Mouse (Mus musculus): Measurements from ENCODE around the gene Zfp944. TPM values are rescaled to one million over a fixed set of nuclear protein-coding genes. Genes with fewer than 3 reads are reported as not detected.

Gene Zfp944
- 10.5 and 12.3 TPM in 2 replicates for polyA plus RNA-seq (2012; rRNA removed)

GRCm38 (mm10) chr17:22361101-22361781 lies at the start of gene Zfp944, which contains the start of gene Zfp758:
Gene Zfp944 (minus strand): TSS chr17:22361400.
Gene Zfp758 (plus strand): TSS chr17:22361453.

DNA sequence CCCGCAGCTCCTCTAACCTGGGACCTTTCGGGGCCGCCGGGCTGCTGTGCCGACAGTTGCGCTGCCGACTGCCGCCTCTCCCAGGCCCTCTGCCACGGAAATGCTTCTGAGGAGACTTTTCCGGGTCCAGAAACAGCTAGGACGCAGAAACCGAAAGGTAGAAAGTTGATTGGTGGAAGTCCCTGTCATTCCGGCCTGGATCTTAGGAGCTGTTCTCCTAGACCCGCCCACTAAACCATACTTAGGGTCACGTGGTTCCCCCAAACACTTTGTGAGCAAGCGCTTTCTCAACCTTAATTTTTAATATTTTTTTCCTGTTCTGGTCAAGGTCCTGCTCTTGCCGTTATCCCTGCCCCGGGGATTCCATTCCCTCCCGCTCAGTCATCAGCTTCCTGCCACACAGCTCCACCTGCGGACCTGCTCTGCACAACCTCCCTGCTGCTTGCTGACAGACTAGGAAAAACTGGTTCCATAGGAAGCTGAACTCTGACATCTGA lies 46.4 kb downstream of the Zfp944 start, which contains the start of gene CT030661.1:
Gene CT030661.1 (minus strand): TSS at position 108 of the 497 bp plus-strand sequence.

Other genes with a start within 250 kb of the Zfp944 start
- gene Zfp947, start 195.2 kb downstream of the Zfp944 start, polyA plus RNA-seq (2012; rRNA removed) = 1.0 and 1.2 TPM in 2 replicates
- 2.6 and 3.0 TPM in 2 replicates for gene Zfp994, start 135.8 kb downstream of the Zfp944 start, polyA plus RNA-seq (2012; rRNA removed)
- gene CT030661.1, start 46.6 kb downstream of the Zfp944 start, polyA plus RNA-seq (2012; rRNA removed) = 9.6 and 10.8 TPM in 2 replicates
- gene Zfp758, start 53 bp upstream of the Zfp944 start, polyA plus RNA-seq (2012; rRNA removed) = 3.0 and 3.1 TPM in 2 replicates
- gene Zfp946, start 62.8 kb upstream of the Zfp944 start, polyA plus RNA-seq (2012; rRNA removed) = 28.0 and 29.0 TPM in 2 replicates
- not detected in 2 replicates for gene Vmn2r111, start 212.1 kb upstream of the Zfp944 start, polyA plus RNA-seq (2012; rRNA removed)
- gene Vmn2r112, start 239.6 kb upstream of the Zfp944 start, polyA plus RNA-seq (2012; rRNA removed) = not detected in 2 replicates

Measured in central nervous system, embryonic 18 days (tissue).